Mouse (Mus musculus) MEL-GATA-1-ER (cell line): ENCODE results near the gene Gm42417.

Experiments
- DNase-seq: peaks from one replicate; pipeline ENCODE4 v3.0.0-alpha.2; 2012; ENCODE audit warnings: low read depth; ENCODE audit errors: extremely low read depth

Gene Gm42417

DNA sequence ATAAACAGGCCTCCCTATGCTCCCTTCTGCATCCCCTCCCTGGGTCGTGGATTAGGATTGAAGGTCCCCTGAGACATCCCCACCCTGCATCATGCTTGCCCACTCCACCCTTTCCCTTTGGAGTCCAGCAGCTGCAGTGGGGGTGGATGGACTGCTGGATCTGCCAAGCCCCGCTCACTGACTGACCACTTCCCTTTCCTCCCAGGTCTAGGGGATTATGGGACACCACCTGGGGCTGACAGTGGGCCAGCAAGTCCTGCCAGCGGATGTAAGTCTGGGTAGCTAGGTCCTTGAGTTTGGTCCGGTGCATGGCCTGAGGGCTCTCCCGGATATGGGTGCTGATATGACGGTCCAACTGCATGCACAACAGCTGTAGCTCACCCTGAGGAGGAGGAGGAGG lies 24.9 kb upstream of the Gm42417 start:
- no peak for DNase-seq

- DNase-seq, result no peak
These were observed 24.4 kb upstream of the Gm42417 start for GRCm38 (mm10) chr1:36563632-36564031.

DNA sequence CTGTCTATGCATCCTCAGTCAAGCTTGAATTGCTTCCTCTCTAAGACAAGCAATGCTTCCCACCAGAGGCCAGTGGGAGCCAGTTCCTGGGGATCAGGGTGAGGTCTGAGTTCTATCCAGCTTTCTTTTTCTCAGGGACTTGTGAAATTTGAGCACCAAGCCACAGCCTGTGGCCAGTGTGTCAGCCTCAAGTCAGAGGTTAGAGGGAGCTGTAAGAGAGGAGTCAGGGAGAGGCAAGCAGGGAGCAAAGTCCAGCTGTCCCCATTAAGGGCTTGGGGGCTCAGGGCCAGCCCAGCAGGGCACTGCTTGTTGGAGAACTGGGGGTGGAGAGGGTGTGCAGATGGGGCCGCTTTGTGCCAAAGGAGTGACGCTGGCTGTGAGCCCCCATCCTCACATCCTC lies 24.0 kb upstream of the Gm42417 start:
- no peak for DNase-seq

DNA sequence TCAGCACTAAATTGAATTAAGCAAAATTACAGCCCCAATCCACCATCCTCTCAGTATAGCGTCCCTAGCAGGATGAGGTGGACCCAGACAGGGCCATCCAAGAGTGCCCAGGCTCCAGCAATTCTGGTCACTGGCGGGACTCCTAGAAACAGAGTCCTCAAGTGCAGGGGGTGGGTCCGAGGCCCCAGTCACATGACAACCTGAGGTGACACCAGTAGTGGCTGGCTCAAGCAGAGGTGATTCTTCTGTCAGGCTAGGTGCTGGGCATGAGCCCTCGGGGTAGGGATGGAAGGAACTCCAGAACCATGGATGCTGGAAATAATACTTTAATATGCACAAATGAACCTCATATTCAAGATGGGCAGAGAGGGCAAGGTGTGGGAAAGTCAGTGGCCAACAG lies 23.2 kb upstream of the Gm42417 start:
- DNase-seq, result no peak

DNA sequence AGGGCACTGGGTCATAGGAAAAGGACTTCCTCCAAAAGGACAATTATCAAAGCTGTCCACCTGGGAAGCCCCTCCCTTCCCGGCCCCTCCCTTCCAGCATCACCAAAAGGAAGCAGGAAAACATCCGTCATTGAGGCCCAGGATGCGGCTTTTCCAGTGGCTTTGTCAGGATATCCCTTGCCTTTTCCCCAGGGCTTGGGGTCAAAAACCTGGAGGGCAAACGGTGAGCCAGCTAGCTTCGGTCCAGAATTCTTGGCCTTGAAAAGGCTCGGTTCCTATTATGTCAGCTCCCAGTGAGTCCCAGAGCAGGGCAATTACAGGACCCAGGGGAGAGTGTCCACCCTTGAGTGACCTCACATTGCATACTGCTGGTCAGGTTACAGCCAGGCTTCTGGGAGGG lies 21.7 kb upstream of the Gm42417 start:
- DNase-seq, result no peak

- no peak for DNase-seq
These were observed 20.7 kb upstream of the Gm42417 start for GRCm38 (mm10) chr1:36559888-36560287.

GRCm38 (mm10) chr1:36559256-36559655 lies 20.0 kb upstream of the Gm42417 start:
- DNase-seq, result no peak

DNA sequence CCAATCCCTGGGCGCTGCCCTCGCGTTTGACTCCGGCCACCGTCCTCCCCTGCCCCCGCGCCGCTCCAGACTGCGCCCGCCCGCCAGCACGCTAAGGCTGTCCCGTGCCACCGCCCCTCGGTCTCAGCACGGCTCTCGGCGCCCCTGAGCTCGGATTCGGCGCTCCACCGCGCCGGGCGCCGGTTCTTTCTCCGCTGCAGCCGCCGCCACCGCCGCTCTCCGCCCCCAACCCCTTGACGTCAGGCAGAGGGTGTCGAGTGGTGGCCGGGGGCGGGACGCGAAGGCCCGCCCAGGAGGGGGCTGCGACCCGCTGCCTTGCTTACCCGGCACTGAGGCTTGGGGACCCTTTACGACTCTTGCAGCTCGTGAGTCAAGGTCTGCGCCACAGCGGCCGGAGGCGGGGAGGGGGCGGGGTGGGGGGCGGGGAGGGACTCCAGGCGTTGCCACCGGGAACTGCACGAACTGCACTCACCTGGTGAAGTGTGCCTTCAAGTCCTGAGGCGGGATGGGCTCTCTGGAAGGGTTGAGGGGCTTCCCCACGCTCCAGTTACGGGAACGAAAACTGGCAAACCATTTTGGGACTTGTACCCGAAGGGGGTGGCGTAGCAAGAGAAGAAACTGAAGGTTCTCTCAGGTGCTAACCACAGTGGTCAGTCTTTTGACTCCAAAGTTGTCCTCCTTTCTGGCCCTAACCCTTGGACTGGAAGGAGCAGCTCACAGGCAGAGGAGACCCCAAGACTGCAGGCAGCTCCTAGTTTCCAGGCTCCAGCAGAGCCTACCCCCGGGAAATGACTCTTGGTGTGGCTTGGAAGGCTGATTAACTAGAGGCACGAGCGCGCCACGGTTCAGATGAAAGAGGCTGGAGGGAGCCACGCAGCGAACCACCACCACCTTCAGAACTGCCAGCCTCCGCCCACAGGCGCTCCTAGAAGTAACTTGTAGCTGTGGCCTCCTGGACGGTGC lies 19.1 kb upstream of the Gm42417 start, which contains the start of gene Sema4c:
Gene Sema4c, minus strand, starts transcription at position 319 of the 963 bp plus-strand sequence.
- no peak for DNase-seq

GRCm38 (mm10) chr1:36557457-36558011 lies 18.3 kb upstream of the Gm42417 start:
- no peak for DNase-seq

GRCm38 (mm10) chr1:36556553-36557456 lies 17.6 kb upstream of the Gm42417 start:
- DNase-seq, result peak; percentile 43

DNA sequence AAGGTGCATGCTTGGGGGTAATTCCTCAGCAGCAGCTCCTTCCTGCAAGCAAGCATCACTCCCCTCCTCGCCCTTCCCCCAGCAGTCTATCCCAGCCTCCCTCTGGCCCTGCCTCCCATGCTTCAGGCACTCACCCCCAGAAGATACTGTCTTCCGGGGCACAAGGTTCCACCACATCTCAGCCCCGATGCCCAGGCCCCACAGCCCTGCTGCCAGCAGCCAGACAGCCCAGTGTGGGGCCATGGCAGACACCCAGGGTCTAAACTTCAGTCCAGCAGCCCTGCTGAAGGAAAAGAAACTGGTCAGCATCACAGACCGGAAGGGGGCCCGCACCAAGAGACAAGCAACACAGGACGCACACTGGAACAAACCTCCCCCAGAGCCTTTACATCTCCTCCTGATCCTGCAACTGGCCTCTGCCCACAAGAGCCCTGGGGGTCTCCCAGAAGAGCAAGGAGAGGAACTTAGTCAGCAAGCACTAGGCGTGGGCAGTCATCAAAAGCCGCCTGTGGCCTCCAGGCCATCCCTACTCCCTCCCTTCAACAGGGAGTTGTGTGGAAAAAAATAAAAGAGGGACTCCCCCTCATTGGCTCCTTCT lies 16.7 kb upstream of the Gm42417 start:
- DNase-seq, result no peak

- no peak for DNase-seq
These were observed 15.6 kb upstream of the Gm42417 start for GRCm38 (mm10) chr1:36554633-36555399.

- no peak for DNase-seq
These were observed 13.3 kb upstream of the Gm42417 start for GRCm38 (mm10) chr1:36552506-36552905.

GRCm38 (mm10) chr1:36551904-36552303 lies 12.7 kb upstream of the Gm42417 start:
- no peak for DNase-seq

DNA sequence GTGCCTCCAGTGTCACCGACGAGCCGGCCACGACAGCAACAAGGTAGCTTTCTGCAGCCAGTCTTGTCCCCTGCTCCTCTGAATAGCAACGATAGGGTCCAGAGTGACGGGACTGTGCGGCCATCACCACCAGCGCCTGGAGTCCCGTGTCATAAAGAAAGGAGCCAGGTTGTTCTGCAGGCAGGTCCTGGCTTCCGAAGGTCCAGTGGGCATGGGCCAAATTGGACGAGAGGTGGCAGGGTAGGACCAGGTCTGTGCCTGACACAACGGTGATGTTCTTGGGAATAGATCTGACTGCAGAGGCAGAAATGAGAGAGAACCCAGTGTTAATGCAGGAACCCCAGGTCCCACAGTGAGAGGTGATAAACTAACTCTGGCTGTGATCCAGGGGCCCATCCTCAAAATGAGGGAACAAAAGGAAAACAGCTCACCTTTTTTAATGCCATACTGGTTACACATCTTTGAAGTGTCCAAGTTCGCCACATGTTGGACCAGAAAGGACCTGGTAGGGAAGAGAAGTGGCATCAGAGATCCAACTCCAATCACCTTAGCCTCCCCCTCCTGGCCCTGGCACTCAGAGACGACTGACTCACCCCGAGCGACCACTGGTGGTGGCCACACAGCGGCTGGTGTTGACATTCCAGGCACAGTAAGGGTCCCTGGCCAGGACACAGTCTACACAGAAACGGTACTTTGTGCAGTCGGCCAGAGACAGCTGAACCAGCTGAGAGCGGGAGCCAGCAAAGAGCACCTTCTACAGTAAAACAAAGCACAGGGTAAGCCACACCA lies 11.0 kb upstream of the Gm42417 start:
- no peak for DNase-seq

DNA sequence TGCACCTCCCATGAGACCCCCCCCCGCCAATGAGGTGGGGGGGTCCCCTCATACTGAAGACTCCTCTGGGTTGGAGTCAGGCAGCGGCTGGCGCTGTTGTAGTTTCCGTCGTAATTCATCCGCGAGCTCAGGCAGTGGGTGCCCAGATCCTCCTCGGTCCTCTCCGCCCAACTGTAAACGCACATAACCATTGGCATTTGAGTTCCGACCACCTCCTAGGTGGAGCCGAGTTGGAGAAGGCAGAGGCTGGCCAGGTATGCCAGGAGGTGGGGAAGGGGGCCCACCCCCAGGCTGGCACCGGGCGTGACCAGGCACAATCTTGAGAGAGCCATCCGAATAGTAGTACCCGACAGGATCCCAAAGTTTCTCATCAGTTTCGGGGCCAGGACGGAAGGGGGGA lies 10.3 kb upstream of the Gm42417 start:
- no peak for DNase-seq

GRCm38 (mm10) chr1:36548771-36549170 lies 9.5 kb upstream of the Gm42417 start:
- DNase-seq, result no peak

- DNase-seq, result no peak
These were observed 8.9 kb upstream of the Gm42417 start for GRCm38 (mm10) chr1:36547981-36548598.

- peak; percentile 96 for DNase-seq
These were observed 7.8 kb upstream of the Gm42417 start, which contains the start of gene Ankrd39 for GRCm38 (mm10) chr1:36546888-36547471. Gene Ankrd39, minus strand, starts transcription at chr1:36547445.
